Comparison of ENCODE assay signal across 21 mouse cellular contexts in the genomic region with DNA sequence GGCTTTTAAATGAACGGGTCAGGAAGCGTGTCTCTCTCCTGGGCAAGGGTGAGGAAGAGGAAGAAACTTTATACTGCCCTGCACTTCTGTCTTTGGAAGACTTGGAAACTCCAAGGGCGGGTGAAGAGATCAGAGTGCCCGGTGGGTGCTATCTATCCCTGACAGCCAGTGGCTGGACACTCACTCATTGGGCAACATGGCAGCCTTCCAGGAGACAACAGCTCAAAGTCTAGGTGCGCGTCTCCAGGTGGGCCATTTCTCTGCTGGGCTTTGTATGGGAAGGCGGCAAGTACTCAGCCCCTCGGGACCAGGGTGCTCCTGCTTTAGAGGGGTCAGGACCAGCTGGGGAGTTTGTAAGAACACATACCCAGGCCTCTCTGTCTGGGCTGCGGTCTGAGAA.
"Had no signal": no experiment of that assay in that cellular context is flagged by ENCODE, and none has a peak within 500 bp of the region (broad histone marks: within the 10 kb centered on the region; RNA-seq: fewer than 3 reads in every experiment).

No protein-coding gene starts in this region.

- H3K4me3 ChIP-seq: layer of hippocampus, adult 2 months; left cerebral cortex, adult 2 months; liver, embryonic 13.5 days; midbrain, embryonic 12.5 days; midbrain, embryonic 15.5 days; neural tube, embryonic 12.5 days; neural tube, embryonic 15.5 days had no signal

- H3K9me3 ChIP-seq: liver, embryonic 13.5 days; midbrain, embryonic 12.5 days; midbrain, embryonic 15.5 days; neural tube, embryonic 12.5 days; neural tube, embryonic 15.5 days had no signal

- H3K9ac ChIP-seq: liver, embryonic 13.5 days; lung, embryonic 14.5 days; midbrain, embryonic 12.5 days; midbrain, embryonic 15.5 days; neural tube, embryonic 12.5 days; neural tube, embryonic 15.5 days had no signal

- H3K27me3 ChIP-seq: liver, embryonic 13.5 days; midbrain, embryonic 12.5 days; midbrain, embryonic 15.5 days; neural tube, embryonic 12.5 days; neural tube, embryonic 15.5 days had no signal

- ATAC-seq: hindbrain, postnatal 0 days; inflammation-experienced regulatory T-cells, adult 6 months; intestine, embryonic 16.5 days; lung, postnatal 0 days; midbrain, embryonic 15.5 days had no signal

- H3K4me1 ChIP-seq: midbrain, embryonic 12.5 days; midbrain, embryonic 15.5 days; neural tube, embryonic 12.5 days; neural tube, embryonic 15.5 days had no signal

- DNase-seq: layer of hippocampus, postnatal 36 days; liver, embryonic 13.5 days; lung, embryonic 14.5 days; right cerebral cortex, adult 18-20 months; right cerebral cortex, postnatal 14 days; right cerebral cortex, postnatal 4 days; thymus, adult 2 months; thymus, postnatal 14 days; thymus, postnatal 4 days had no signal

- H3K4me2 ChIP-seq: liver, embryonic 13.5 days; lung, embryonic 14.5 days; midbrain, embryonic 12.5 days; midbrain, embryonic 15.5 days; neural tube, embryonic 12.5 days; neural tube, embryonic 15.5 days had no signal

- H3K27ac ChIP-seq: hindbrain, postnatal 0 days; layer of hippocampus, adult 2 months; left cerebral cortex, adult 2 months; liver, embryonic 13.5 days; macrophage; midbrain, embryonic 12.5 days; midbrain, embryonic 15.5 days; neural tube, embryonic 12.5 days; neural tube, embryonic 15.5 days; stomach, postnatal 0 days had no signal
